Mouse (Mus musculus): Measurements from ENCODE around the gene RPS10-NUDT3.

Gene RPS10-NUDT3

DNA sequence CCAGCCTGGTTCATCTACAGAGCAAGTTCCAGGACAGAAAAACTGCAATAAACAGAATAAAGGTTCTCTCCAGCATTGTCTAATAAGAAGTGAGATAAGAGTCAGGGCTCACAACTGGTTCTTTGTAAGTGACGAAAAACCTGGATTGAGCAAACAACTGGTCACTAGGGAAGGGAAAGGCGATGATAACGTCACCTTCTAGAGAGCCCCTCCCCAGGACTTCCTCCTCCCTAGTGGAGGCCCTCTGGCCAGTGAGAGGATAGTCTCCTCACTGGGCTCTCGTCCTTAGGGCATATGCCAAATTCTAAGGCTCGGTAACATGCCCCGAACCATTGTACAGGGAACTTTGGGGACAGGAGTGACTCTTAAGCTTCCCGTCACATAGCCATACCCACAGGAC lies 59.0 kb downstream of the RPS10-NUDT3 start:
- in situ Hi-C loops (cut with MboI, MseI) = no loop called here

DNA sequence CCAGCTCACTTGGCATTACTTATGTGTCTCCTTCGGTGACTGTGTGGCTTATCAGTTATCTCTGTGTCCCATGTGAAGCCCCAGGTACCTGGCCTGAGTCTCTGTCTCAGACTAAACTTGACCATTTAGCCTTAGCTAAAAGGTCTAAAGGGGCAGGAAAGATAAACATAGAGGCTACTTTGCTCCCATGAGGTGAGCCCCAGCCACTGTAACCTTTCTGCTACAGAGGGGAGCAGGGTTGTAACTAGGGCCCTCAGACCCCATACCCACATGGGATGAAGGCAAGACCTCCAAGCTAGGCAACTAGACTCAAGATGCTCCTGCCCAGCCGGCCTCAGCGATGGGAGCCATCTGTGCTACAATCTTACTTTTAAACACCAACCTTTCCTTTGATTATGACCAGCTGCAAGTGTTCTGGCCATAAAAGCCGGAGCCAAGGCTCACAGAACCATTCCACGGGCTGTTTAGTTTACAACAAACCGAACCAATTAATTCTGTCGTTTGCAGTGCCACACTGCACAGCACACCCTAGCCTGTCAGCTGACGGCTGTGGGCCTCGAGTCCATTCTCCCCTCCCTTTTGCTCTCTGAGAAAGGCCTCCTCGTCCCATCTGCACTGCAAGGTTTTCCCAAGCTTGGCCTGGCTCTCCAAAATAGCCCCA lies 59.8 kb downstream of the RPS10-NUDT3 start:
- in situ Hi-C loops (cut with MboI, MseI) = no loop called here

DNA sequence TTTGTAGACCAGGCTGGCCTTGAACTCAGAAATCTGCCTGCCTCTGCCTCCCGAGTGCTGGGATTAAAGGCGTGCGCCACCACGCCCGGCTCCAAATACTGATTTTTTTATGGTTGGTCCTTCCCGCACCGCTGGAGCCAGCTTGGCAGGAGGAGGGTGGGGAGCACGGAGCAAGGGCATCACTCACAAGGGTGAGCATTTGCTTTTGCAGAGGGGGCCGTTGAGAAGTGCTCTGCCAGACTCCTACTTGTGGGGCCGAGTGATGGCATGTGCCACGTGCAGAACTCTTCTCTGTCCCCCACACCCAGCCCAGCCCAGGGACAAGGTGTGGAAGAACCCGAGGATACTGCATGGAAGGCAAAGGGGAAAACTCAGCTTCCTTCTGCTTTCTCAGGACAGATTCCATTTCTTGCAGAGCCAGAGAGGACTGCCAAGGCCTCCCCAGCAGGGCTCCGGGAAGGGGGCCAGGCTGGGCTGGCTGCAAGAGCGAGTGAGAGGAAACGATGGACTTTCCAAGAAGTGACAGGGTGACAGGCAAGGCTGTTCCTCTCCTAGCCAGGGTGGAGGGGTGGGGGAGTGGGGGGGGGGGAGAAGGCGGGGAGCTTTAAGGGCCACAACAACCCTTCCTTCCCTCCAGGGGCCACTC lies 60.4 kb downstream of the RPS10-NUDT3 start:
- in situ Hi-C loops (cut with MboI, MseI) = no loop called here

DNA sequence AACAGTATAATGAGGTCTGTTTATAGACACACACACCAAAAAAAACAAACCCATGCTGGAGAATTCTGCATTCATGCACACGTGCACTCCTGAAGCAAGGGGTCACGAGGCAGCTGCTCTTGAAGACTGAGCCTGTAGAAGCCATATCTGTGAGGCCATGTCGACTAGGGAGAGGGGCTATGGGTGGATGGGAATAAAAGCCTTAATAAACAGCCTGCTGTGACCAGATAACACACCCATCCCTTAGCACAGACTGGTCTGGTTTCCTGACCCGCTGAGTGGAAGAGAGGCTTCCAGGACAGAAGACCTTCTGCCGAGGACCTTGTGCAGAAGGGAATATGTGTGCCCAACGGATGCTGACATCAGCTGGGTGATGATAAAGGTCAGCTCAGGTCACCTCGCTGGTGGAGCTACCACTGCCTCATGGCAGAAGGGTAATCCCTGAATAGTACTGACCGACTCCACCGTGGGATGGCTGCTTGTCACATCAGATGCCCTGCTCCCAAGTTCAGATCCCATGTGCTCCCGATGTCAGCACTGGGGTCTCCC lies 61.2 kb downstream of the RPS10-NUDT3 start:
- in situ Hi-C loops (cut with MboI, MseI) = no loop called here

DNA sequence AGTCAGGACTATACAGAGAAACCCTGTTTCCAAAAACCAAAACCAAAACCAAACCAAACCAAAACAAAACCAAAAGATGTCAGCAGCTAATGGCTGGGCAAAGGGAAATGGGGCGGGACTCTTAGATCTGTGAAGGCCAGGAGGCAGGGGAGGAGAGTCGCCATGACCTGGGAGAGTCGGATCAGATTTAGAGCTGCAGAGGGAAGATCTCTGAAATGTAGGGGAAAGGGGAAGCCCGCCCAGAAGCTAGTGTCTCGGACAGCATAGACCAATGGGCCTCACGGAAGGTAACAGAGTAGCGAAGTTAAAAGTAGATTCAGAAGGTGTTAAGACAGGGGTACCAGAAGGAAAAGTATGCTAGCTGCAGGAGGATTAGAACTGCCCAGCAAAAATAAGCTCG lies 63.7 kb downstream of the RPS10-NUDT3 start:
- in situ Hi-C loops (cut with MboI, MseI) = no loop called here

DNA sequence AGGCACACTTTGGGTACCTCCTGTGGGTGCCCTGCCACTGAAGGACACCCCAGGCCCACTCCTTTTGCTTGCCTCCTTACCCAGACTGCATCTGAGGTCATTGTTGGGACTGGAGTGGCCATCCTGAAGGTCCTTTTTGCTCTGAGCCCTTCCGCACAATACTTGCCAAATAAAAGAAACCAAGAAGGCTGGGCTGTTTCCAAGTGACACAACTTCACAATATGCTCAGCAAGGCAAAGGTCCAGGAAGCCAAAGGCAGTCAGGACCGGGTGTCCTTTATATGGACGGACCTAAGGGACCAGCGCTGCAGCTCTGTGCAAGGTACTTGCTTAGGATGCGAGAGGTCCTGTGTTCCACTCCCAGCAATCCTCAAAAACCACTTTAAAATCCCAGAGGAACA lies 66.8 kb downstream of the RPS10-NUDT3 start:
- in situ Hi-C loops (cut with MboI, MseI) = loop anchor here (5.0 to 10.0 kb wide), 3 partner anchors 64 to 1237 kb away; partner anchors contain the start of gene Brpf3 (in 1 of the 2)

DNA sequence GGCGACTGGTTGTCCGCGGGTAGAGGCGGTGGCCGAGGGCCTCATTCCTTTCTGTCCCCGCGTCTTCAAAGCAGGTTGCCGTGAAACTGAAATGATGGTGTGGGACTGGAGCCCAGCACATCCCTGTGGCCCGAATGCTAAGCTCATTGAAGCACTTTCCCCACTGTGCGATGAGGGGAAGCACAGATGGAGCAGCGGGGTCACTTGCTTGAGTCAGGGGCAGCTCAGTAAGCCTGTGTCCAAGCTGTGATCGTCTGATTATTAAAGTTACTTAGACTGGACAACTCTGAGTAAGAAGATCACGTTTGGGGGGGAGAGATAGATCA lies 69.1 kb downstream of the RPS10-NUDT3 start:
- in situ Hi-C loops (cut with MboI, MseI) = loop anchor here (5.0 to 10.0 kb wide), 3 partner anchors 66 to 1239 kb away; partner anchors contain the start of gene Brpf3 (in 1 of the 2)

DNA sequence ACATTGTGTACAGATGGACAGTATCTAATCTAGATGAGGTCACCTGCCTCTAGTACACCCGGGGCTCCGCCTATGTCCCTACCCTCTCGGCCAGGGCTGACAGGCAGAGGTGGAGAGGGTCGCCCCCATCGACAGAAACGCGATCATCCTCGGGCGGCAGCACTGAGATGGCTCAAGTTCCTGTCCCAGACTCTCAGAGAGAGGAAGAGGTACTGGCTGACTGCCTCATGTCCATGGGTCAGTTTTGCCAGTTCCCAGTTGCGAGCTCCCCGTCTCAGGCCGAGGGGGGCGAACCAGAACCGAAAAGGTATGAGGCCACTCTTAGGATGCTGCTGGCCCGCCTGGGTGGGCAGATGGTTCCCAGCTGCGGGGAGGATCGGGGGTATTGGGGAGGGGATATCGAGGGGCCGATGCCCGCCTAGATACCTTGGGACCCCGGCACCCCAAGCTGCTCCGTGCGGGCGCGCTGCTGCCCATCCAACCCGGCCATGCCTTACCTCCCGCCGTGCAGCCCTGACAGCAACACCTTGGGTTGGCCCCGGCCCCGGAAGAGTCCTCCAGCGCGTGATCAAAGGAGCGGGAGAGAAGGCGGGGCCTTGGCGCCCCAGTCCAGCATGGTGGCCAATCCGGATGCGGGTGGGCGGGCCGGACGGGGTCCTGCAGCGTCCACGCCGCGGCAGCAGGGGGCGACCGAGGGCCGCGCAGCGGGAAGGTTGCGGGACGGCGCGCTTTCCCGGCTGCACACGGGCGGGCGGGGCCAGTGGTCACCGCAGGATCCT lies 69.7 kb downstream of the RPS10-NUDT3 start, which contains the start of gene AI413582:
Gene AI413582 (minus strand): TSS at position 594 of the 779 bp plus-strand sequence.
- in situ Hi-C loops (cut with MboI, MseI) = loop anchor here (5.0 to 10.0 kb wide), 3 partner anchors 67 to 1239 kb away; partner anchors contain the start of gene Brpf3 (in 1 of the 2)

DNA sequence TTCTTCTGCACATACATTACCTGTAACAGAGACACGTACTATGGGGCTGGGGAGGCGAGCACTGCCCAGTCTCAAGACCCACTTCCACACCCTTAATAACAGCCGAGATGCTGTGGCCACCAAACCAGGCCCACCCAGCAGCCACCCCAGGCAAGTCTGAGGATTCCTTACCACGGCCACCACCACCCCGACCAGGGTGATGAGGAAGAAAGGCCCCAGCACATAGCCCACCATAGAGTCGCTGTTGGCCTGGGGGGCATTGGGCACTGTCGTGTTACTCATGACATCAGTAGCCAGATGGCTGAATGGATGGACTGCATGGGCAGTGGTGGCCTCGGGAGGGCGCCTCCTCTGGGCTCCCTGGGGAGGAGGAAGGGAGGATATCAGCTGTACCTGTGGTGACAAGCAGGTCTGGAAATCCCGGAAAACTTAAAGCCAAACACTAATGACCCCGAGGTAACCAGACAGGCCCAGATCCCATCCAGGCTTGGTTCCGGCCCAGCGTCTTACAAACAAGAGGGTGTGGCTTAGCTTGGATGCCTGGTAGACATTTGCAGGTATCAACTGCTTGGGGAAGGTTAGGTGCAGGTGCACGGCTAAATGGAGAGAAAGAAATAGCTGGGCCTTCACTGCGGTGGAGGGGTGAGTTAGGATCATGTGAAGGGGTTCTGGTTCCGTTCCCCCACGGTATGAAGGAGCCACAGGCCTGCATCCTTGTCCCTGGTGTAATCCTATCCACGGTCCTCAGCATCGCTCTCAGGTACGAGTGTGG lies 70.4 kb downstream of the RPS10-NUDT3 start:
- in situ Hi-C loops (cut with MboI, MseI) = loop anchor here (5.0 to 10.0 kb wide), 3 partner anchors 68 to 1240 kb away; partner anchors contain the start of gene Brpf3 (in 1 of the 2)

DNA sequence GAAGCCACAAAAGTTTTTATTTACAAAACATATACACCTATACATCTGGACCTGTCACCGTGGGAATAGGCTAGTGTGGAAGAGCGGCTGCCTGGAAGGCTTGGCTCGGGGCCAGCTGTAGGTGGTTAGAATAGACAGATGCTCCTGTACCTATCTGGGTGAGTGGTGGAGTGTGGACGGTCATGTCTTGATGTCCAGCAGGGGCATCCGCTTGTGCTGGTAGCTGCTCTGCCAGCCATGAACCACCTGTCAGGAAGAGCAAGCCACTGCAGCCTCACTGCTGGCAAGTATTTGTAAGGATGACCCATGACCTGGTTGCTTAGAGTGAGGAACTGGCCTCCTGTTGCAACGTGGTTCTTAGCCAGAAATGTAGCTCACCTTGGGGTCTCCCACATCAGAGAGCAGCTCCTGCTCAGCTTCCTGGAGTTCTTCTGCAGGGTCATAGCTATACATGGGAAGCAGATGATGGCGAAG lies 71.2 kb downstream of the RPS10-NUDT3 start:
- in situ Hi-C loops (cut with MboI, MseI) = loop anchor here in 1 of 2 experiments (10.0 kb wide), 2 partner anchors 1151 to 1241 kb away; partner anchors contain the start of gene Brpf3

DNA sequence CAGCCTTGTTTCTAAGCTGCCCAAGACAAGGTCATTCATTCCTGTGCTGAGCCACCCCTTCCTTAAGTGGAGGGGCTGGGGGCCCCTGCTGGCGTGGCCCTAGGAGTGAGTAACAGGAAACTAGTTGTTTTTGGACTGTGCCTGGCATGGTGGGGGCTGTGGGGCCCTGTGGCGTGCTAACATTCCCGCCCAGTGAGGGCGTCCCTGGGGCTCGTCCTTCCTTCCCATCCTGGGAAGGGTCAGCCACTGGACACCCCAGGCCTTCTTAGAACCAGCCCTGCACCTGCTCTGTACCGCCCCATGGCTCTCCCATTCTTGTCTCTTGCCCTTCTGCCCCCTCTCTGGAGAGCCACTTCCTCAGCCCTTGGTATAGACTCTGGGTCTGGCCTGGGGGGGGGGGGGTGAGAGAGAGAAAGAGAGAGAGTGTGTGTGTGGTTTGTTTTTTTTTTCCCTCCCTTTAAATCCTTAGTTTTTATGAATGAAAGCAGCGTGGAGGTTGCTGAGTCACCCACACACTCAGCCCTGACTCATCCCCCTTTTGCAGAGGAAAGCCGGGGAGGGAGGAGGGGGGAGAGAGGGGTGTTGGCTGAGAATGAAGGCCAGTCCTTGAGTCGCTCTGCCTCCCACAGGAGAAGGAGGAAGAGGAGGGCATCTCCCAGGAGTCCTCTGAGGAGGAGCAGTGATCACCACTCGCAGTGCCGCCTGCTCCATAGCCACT lies 73.1 kb downstream of the RPS10-NUDT3 start:
- in situ Hi-C loops (cut with MboI, MseI) = loop anchor here in 1 of 2 experiments (10.0 kb wide), 2 partner anchors 1153 to 1243 kb away; partner anchors contain the start of gene Brpf3

DNA sequence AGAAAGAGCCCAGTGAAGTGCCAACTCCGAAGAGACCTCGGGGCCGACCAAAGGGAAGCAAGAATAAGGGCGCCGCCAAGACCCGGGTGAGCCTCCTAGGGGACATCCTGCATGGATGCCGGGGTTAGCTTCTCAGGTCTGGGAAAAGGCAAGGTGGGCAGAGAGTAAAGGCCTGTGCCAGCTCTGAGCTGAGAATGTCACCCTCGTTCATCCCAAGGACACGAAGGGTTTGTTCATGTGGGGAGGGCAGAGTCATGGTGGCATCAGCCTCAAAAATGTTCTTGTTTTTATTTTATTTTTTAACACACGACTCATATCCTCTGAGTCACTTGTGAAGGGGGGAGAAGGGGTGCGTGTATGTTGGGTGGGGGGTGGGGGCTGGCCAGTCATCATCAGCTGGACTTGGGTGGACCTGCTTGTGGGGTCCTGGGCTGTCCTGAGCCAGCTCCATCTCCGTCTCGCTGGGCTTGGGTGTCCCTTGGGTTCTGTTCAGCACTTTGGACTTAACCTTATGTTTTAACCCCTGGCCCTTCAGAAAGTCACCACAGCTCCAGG lies 74.0 kb downstream of the RPS10-NUDT3 start:
- in situ Hi-C loops (cut with MboI, MseI) = loop anchor here in 1 of 2 experiments (10.0 kb wide), 2 partner anchors 1154 to 1244 kb away; partner anchors contain the start of gene Brpf3

DNA sequence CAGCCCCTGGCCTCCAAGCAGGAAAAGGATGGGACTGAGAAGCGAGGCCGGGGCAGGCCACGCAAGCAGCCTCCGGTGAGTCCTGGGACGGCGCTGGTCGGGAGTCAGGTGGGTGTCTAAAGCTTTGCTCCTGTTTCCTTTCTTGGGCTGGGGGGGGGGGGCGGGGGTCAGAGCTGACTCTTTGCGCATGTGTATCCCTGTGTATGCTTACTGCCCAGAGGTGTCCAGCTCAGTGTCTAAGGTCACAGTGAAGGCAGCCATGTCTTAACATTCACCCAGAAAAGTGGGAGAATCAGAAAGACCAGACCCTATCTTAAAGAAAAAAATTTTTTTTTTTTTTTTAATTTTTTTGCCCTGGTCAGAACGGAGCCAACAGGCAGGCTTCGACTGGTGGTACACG lies 75.4 kb downstream of the RPS10-NUDT3 start:
- in situ Hi-C loops (cut with MboI, MseI) = loop anchor here in 1 of 2 experiments (10.0 kb wide), 1 partner anchor 1025 kb away; no protein-coding TSS in a partner anchor

DNA sequence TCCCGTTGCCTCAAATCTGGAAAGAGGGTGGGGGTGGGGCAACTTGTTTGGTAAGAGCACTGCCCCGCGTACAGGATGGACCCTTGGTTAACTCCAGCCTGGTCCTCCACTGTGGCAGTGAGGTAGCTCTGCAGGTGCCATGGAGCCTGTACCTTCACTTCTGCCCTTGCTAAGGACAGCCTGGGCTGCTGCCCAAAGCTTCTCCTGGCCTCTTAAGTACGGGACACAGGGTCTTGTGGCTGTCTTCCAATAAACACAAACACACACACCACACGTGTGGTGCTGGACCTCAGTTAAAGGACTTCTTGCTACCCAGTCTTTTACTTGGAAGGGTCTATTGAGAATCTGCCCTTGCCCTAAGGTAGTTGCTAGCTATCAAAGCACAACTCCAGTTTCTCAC lies 76.2 kb downstream of the RPS10-NUDT3 start:
- in situ Hi-C loops (cut with MboI, MseI) = loop anchor here in 1 of 2 experiments (10.0 kb wide), 1 partner anchor 1024 kb away; no protein-coding TSS in a partner anchor

DNA sequence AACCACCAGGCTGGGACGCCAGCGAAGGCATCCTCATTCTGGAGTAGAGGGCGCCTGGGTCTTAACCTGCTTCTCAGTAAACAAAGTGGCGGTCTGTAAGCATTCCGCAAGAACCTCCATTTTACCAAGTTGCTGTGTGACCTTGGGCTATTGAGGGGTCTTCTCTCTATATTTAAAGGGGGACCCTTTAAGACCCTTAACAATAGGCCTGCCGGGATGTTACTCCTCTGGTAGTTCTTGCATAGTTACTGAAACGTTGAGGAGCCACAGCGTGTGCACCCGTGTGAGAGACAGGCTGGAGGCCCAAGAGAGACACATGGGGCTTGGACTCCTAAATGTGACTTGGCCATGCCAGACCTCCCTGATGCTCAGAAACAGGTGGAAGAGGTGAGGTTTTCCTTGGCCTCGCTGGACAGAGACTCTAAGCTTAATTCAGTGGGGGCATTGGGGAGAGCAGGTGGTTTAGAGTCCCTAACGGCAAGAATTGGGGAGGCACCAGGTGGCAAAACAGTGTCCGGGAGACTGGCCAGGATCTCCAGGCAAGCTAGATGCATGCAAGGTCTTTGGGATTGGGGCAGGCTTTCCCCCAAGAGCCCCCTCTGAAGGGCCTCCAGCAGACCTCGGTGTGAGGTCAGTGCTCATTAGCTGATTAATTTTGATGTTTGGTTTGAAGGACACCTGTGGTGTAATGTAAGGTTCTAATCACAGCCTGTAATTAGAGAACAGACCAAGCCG lies 76.9 kb downstream of the RPS10-NUDT3 start:
- in situ Hi-C loops (cut with MboI, MseI) = loop anchor here in 1 of 2 experiments (10.0 kb wide), 1 partner anchor 1023 kb away; no protein-coding TSS in a partner anchor

DNA sequence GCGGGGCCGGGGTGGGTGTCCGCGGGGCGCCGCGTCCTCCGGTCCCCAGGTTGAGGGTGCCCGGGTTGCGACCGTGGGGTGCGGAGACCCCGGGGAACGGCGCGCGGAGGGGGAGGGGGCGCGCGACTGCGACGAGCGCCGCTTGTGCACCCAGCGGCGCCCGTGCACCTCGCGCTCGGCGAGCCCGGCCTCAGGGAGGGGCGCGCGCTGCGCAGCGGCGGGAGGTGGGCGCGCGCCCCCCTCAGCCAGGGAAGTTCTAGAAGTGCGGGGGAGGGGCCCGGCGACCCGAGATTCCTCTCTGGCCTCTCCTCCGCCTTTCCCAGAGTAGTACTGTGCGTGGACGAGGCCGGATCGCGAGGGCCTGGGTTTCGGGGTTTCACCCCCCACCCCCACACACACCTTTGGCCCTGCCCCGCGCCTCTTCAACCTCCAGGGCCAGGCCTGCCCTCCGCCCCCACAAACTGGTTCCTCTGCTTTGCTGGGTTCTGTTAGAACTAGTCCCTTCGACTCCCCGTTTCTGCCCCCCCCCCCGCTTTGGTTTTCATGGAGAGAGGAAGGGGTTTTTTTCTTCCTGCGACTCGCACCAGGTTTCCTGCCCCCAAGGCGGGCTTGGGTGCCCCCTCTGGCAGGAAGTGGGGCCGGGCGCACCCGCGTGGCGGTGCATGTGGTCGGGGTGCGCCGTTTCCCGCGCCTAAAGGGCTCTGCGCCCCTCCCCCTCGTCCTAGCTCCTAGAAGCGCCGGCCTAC lies 77.7 kb downstream of the RPS10-NUDT3 start:
- in situ Hi-C loops (cut with MboI, MseI) = loop anchor here in 1 of 2 experiments (10.0 kb wide), 1 partner anchor 1023 kb away; no protein-coding TSS in a partner anchor

DNA sequence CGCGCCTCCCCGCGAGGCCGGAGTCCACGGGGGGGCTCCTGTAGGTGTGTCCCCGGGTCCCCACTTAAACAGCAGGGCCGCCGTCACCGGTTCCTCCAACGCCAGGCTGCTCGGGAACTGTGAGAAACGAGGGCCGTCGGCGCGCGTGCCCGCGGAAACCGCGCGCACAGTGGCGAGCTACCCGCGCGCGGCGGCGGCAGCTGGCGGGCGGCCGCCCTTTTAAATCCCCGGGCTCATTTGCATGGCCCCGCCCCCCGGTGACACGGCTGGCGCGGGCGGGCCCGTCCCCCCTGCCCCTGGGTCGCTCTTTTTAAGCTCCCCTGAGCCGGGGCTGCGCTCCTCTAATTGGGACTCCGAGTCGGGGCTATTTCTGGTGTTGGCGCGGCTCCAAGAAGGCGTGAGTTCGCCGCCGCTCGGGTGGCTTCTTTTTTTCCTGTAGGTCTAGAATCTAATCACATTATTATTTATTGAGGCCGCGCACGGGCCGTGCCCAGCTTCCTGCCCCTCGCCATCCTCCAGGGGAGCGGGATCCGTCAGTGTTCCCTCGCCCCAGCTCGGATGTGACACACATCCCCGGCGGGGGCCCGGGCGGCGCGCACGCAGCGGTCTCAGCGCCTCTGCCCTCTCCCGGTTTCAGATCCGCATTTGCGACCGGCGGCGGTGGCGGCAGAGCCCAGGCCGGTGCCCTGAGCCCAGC lies 78.6 kb downstream of the RPS10-NUDT3 start, which contains the start of gene Hmga1:
Gene Hmga1 (plus strand): TSS at position 183 of the 697 bp plus-strand sequence.
- in situ Hi-C loops (cut with MboI, MseI) = loop anchor here in 1 of 2 experiments (10.0 kb wide), 1 partner anchor 1022 kb away; no protein-coding TSS in a partner anchor
